Mouse (Mus musculus) yolk sac, embryonic 10.5 days (tissue): ENCODE results near the gene Gpatch2.

ENCODE experiments used
- DNase-seq: peaks from one replicate; pipeline ENCODE4 v3.0.0-alpha.2; 2017; ENCODE audit warnings: low spot score

The Gpatch2 gene

DNA sequence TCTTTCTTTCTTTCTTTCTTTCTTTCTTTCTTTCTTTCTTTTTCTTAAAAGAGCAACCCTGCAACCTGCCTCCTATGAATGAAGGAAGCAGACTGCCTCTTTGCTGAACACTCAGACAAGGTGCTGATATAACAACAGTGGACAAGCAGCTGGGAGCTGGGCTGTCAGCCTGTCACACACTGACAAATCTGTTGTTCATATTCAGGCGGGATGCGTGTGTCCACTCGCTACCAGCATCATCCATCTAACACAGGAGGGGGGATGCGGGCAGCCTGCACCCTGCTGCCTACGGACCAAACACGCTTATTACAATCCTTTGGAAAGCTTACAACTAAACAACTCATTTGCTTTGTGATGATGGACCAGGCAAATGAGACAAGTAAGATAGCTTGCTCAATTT, 158.2 kb downstream of the Gpatch2 start:
- no peak for DNase-seq

DNA sequence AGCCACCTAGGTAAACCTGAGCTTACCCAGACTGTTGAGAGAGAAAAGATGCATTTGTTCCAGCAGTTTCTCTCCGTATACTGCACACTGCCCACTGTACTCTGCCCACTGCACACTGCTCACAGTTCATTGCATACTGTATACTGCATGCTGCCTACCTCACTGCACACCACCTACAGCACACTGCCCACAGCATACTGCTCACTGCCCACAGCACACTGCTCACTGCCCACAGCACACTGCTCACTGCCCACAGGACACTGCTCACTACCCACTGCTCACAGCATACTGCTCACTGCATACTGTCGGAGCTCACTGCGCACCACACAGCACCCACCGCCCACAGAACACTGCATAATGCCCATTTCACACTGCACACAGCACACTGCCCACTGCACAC, 159.1 kb downstream of the Gpatch2 start:
- no peak for DNase-seq

DNA sequence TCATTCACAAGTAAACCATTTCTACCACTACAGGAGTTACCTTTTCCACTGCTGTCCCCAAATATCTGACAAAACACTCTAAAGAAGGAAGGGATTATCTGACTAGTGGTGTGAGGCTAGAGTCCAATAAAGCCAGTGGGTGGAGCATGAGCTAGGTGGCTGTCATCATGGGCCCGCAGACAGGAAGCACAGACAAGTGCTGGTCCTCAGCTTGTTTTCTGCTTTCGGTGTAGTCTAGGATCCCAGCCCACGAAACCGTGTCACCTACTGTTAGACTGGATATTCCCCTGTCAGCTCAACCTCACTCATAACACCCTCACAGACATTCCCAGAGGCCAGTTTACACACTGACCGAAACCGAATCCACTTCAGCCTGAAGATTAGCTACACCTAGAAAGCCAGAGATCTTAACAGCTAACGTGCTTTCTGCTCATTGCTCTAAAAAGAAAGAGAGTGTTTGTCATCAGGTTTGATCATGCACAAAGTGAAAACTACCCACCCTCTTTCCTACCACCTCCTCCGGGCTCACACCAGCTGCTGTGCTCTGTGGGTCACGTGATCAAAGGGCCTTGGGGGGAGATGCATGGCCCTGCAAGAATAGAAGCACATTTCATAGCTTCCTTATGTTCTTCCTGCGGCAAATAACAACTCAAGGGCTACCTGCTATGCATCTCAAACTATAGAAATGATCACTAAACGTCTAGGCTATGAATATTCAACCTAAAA, 161.8 kb downstream of the Gpatch2 start:
- no peak for DNase-seq

DNA sequence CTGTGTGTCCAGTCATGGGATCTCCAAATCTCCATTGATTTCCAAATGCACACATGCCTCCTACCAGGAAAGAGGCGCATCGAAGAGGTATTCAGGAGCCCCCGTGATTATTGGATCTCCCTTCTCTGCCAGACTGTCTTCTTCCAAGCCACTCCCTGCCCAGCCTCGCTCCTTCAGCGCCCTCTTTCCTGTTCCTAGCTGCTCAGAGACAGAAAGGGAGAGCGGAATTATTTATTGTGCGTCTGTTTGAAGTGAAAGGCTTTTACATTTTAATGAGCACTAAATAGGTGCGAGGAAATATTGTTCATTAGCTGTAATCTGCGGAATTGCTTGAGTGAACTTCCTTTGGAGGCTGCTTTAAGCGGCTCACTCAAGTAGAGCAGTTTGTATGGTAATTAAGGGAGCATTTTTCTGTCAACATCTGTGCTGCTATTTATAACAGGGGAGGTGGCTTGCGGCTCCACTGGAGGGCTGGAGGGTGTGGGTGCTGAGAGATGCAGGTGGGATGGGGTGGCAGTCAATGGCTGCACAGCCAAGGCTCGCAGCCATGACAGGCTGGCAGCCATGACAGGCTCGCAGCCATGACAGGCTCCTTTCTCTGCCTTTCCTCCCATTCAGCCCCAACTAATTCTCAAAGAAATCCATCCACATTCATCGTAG, 162.7 kb downstream of the Gpatch2 start:
- no peak for DNase-seq

DNA sequence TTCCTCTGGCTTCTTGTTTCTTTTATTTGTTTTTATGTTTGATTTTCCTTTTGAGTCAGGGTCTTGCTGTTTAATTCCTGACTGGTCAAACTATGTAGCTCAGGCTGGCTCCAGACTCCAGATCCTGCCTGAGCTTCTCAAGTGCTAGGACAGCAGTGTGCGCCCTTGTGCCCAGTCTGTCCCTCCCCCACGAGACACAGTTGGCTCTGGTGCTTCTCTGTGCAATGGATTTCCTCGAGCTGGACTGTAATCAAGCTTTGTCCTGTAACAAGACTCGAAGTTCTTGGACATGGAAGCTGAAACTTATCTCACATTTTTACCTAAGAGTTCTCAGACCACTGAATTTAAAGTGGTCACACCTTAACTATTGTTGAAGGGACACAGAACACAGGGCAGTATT, 174.2 kb downstream of the Gpatch2 start:
- DNase-seq: no peak

DNA sequence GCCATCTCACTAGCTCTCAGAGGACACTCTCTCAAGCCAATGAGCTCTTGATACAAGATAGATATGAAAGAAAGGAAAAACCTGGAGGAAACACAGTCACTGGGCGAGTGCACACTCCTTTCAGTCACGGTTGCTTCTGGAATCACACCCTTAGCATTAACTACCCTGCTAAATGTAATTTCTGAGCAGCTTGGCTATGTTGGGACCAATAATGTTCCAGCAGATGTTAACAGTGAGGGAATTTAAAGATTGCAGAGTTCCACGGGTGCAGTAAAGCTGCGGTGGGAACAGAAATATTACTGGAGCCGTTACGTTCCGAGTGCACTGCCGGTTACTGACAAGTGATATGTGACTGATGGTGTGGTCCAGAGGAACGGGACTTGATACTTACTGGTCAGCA, 185.5 kb downstream of the Gpatch2 start:
- no peak for DNase-seq
